8 mouse cellular contexts compared by ENCODE assay signal in genomic region chr11:69765221-69766125, GRCm38 (mm10). TPM values are rescaled to one million over a fixed set of nuclear protein-coding genes. Genes with fewer than 3 reads are reported as not detected.
A peak's percentile ranks its signal among the peaks of the same experiment; 100 is the strongest.
DNase-seq lines count a peak whose midpoint lies in the region; ATAC-seq lines count a peak whose summit lies in the region.

Gene Zbtb4 (plus strand): TSS chr11:69765912.

- H3K36me3 ChIP-seq in heart, embryonic 10.5 days = no peaks in the 10 kb centered on the region
- no peaks in the 10 kb centered on the region for H3K36me3 ChIP-seq in liver, embryonic 11.5 days (ENCODE audit: control insufficient read depth, insufficient read depth, low read length)

- no peaks in the 10 kb centered on the region for H3K9me3 ChIP-seq in heart, embryonic 10.5 days
- no peaks in the 10 kb centered on the region for H3K9me3 ChIP-seq in liver, embryonic 11.5 days (ENCODE audit: control insufficient read depth, low read length)

- no peaks in the 10 kb centered on the region for H3K27me3 ChIP-seq in heart, embryonic 10.5 days (ENCODE audit: insufficient read depth, poor library complexity, severe bottlenecking)
- H3K27me3 ChIP-seq in liver, embryonic 11.5 days (replicated peaks; ENCODE audit: control insufficient read depth, insufficient read depth, low read length) = no peaks in the 10 kb centered on the region

- WGBS in heart, embryonic 10.5 days = 20% methylated on average over 37 of the region's 55 CpGs
- WGBS in liver, embryonic 11.5 days = 27% methylated on average over 35 of the region's 55 CpGs

- peak within 1 kb of the TSS; percentile 96 for H3K4me2 ChIP-seq in liver, embryonic 11.5 days

- peak within 1 kb of the TSS; percentile 94 for H3K27ac ChIP-seq in heart, embryonic 10.5 days
- H3K27ac ChIP-seq in liver, embryonic 11.5 days (ENCODE audit: low read depth, low read length) = peak within 1 kb of the TSS; percentile 85

- DNase-seq in CD4-positive, CD25-positive, alpha-beta regulatory T cell, adult 2 months (ENCODE audit: low read depth, low spot score) = peak; percentile 80
- peak; percentile 46 for DNase-seq in ZHBTc4 (ENCODE audit: low read depth, low spot score)
- DNase-seq in embryo, embryonic 9.5 days (ENCODE audit: extremely low spot score) = peak; percentile 34
- no peak for DNase-seq in heart, embryonic 10.5 days (ENCODE audit: low spot score)
- peak; percentile 49 for DNase-seq in kidney, adult 9 months
- no peak for DNase-seq in liver, embryonic 11.5 days (ENCODE audit: low spot score)
- DNase-seq in naive thymus-derived CD4-positive, alpha-beta T cell, adult 2 months (ENCODE audit: low read depth) = peak; percentile 80
- peak; percentile 59 for DNase-seq in thymus, postnatal 14 days

- peak; percentile 60 for ATAC-seq in liver, embryonic 11.5 days (replicated peaks; ENCODE audit: low FRiP score)

- H3K9ac ChIP-seq in liver, embryonic 11.5 days (ENCODE audit: low read depth, low read length) = peak within 1 kb of the TSS; percentile 89

- peaks cover 47% of the 10 kb centered on the region for H3K4me1 ChIP-seq in heart, embryonic 10.5 days
- H3K4me1 ChIP-seq in liver, embryonic 11.5 days (replicated peaks; ENCODE audit: control insufficient read depth, insufficient read depth, low read length) = peaks cover 17% of the 10 kb centered on the region

- H3K4me3 ChIP-seq in heart, embryonic 10.5 days = peak within 1 kb of the TSS; percentile 95
- H3K4me3 ChIP-seq in liver, embryonic 11.5 days (ENCODE audit: low read depth, low read length) = peak within 1 kb of the TSS; percentile 87

RNA-seq across cellular contexts. Expression of gene Zbtb4, which starts in this region (rescaled TPM):
- polyA plus RNA-seq in heart, embryonic 10.5 days (2016; fragmentation: Nextera tagmentation; extraction: Ambion mirVana) = 1.7 and 2.4 TPM in 2 replicates
- 0.90 and 1.0 TPM in 2 replicates for polyA plus RNA-seq in liver, embryonic 11.5 days (2014; fragmentation: Nextera tagmentation; extraction: Ambion mirVana)

Comparison
In these comparisons a context has a peak if more than half of its experiments do, and no peak if none do; other contexts are left out.
1. DNase-seq: peak in CD4-positive, CD25-positive, alpha-beta regulatory T cell, adult 2 months (single experiment), ZHBTc4 (single experiment), embryo, embryonic 9.5 days (single experiment), kidney, adult 9 months (single experiment), naive thymus-derived CD4-positive, alpha-beta T cell, adult 2 months (single experiment) and thymus, postnatal 14 days (single experiment); none in heart, embryonic 10.5 days (single experiment) and liver, embryonic 11.5 days (single experiment).